Mouse (Mus musculus) hindbrain, embryonic 16.5 days (tissue): ENCODE measurements around the gene Spint5. TPM values are rescaled to one million over a fixed set of nuclear protein-coding genes. Genes with fewer than 3 reads are reported as not detected.
"Not testable (repeated sequence)": the region's sequence is repeated elsewhere in the genome, so short reads cannot be mapped to it uniquely, and the experiment has no call there.

Experiments
- ATAC-seq: fragments of 200-750 bp; cut with Nextera tagmentation; 2 replicates; pipeline ENCODE4 v1.8.0; 2017; ENCODE audit warnings: moderate TSS enrichment, moderate library complexity
- H3K27ac ChIP-seq: fragments of 300-500 bp; sonication (generic); 2 replicates; pipeline ENCODE4 v1.5.1; 2014; ENCODE audit warnings: low read depth, mild to moderate bottlenecking, control low read depth, low read length, moderate library complexity
- H3K27me3 ChIP-seq: fragments of 300-500 bp; sonication (generic); replicated peaks from 2 replicates; pipeline ENCODE4 v1.6.1; 2014; ENCODE audit warnings: low read length; ENCODE audit not compliant: control insufficient read depth, insufficient read depth
- H3K36me3 ChIP-seq: fragments of 300-500 bp; sonication (generic); 2 replicates; pipeline ENCODE4 v1.6.1; 2014; ENCODE audit warnings: mild to moderate bottlenecking, low read length, moderate library complexity, mixed read lengths; ENCODE audit not compliant: control insufficient read depth, insufficient read depth
- H3K4me1 ChIP-seq: fragments of 300-500 bp; sonication (generic); 2 replicates; pipeline ENCODE4 v1.6.1; 2014; ENCODE audit warnings: low read depth, low read length; ENCODE audit not compliant: control insufficient read depth, insufficient read depth
- H3K4me2 ChIP-seq: fragments of 300-500 bp; sonication (generic); 2 replicates; pipeline ENCODE4 v1.6.1; 2014; ENCODE audit warnings: mild to moderate bottlenecking, low read length, control low read depth, moderate library complexity
- H3K4me3 ChIP-seq: fragments of 300-500 bp; sonication (generic); 2 replicates; pipeline ENCODE4 v1.5.1; 2014; ENCODE audit warnings: mild to moderate bottlenecking, low read length, control low read depth, moderate library complexity
- H3K9ac ChIP-seq: fragments of 300-500 bp; sonication (generic); 2 replicates; pipeline ENCODE4 v1.6.1; 2014; ENCODE audit warnings: low read depth, mild to moderate bottlenecking, control low read depth, low read length, moderate library complexity
- H3K9me3 ChIP-seq: fragments of 300-500 bp; sonication (generic); 2 replicates; pipeline ENCODE4 v1.6.1; 2014; ENCODE audit warnings: mild to moderate bottlenecking, low read length, moderate library complexity; ENCODE audit not compliant: control insufficient read depth
- WGBS: fragments of 180-500 bp; shearing (Covaris S2); extraction: QIAGEN DNeasy Blood & Tissue Kit; methylation state at CpG from one replicate; pipeline ENCODE4 v1.1.7; 2014; 5-methylcytosine and 5-hydroxymethylcytosine counted together
- polyA plus RNA-seq: library from polyadenylated mRNA; unstranded; fragments of >200 nt; fragmentation: Nextera tagmentation; extraction: Ambion mirVana; gene quantifications from 2 replicates; pipeline ENCODE4 v1.2.1, GENCODE M21; 2015

Gene Spint5
- polyA plus RNA-seq, 1 experiment from 2014 or later = not detected

DNA sequence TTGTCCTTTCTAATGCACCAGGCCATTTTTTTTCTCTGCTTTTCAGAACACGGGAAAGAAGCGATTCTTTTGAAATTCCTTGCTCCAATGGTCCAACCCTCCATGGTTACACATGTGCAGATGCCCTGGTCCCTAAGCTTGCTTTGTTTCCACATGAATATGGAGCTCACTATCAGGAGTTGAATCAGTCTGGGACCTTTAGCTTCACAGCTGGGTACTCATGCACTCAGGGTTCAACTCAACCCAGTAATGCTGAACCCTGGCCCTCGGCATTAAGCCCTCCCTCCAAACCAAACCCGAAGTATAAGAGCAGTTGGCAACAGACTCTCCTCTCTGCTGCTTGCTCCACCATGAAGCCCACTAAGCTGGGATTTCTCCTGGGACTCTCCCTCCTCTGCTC, 16.9 kb upstream of the Spint5 start, which contains the start of gene Spint4:
Gene Spint4 (plus strand): TSS at position 301 of the 400 bp plus-strand sequence.
- no peak for ATAC-seq
- Histone ChIP-seq H3K9ac (no peak within 1 kb of the TSS), H3K27me3 (no peaks in the 10 kb centered on the region), H3K4me3 (no peak within 1 kb of the TSS), H3K4me1 (no peaks in the 10 kb centered on the region), H3K27ac (no peak within 1 kb of the TSS), H3K36me3 (no peaks in the 10 kb centered on the region), H3K4me2 (no peak within 1 kb of the TSS), H3K9me3 (no peaks in the 10 kb centered on the region)
- WGBS = 66% methylated on average over 4 of the region's 4 CpGs

DNA sequence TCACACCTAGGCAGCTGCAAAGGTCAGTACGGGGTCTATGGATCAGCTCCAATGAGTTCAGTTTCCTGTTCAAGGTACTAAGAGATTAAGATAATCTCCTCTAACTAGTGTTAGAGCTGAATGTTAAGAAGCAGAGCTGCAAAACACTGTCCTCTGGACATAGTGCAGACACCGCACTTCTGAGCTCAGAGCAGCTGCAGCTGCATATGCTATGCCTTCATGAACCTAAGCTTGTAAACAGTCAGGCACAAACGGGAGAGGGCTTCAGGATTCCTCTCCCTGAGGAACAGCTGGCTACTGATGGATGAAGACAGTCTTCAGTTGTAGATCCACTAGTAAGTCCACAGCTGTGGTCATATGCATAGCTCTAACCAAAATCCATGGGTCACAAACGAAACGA, 14.1 kb upstream of the Spint5 start:
- H3K9ac ChIP-seq = no peak overlapping the region
- no peaks in the 10 kb centered on the region for H3K36me3 ChIP-seq
- H3K27me3 ChIP-seq = no peaks in the 10 kb centered on the region
- no peak overlapping the region for H3K27ac ChIP-seq
- no peak overlapping the region for H3K4me3 ChIP-seq
- no peaks in the 10 kb centered on the region for H3K9me3 ChIP-seq
- no peak for ATAC-seq
- WGBS = 85% methylated on average over 5 of the region's 5 CpGs
- H3K4me1 ChIP-seq = no peaks in the 10 kb centered on the region
- no peak overlapping the region for H3K4me2 ChIP-seq

DNA sequence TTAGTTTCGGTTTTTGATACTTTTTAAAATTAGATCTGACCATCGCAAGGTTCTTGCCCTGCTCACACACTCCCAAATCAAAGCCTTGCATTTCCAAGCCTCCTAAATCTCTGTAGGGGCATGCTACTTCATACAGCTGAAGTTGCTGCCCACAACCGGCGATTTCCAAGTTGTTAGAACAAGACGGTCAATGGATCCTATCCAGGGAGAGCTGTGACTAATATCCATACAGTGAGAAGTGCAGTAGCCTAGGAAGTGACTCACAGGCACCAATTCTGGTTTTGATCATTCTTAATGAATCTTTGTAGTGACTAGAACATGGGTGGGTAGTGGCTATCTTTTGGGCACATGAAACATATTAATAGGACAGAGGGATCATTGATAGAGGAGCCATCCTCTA, 13.3 kb upstream of the Spint5 start:
- no peak overlapping the region for H3K4me3 ChIP-seq
- H3K27me3 ChIP-seq = no peaks in the 10 kb centered on the region
- no peak overlapping the region for H3K27ac ChIP-seq
- no peak overlapping the region for H3K9ac ChIP-seq
- H3K4me2 ChIP-seq = no peak overlapping the region
- ATAC-seq = no peak
- no peaks in the 10 kb centered on the region for H3K36me3 ChIP-seq
- H3K4me1 ChIP-seq = no peaks in the 10 kb centered on the region
- H3K9me3 ChIP-seq = no peaks in the 10 kb centered on the region
- WGBS = 92% methylated on average over 5 of the region's 5 CpGs

DNA sequence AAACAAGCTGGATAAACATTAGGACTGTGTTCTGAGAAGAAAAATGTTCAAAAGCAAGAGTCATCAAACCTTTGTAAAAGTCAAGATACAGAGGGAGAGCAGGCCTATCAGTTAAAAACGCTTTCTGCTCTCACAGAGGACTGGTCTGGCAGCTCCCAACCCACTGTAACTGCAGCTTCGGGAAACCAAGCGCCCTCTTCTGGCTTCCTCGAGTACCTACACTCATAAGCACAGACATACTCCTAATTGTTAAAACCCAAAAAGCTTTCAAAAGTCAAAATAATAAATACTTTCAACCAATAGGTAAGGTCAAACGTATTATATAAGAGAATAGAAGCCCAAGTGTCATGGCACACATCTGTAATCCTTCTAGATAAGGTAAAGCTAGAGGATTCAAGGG, 10.9 kb upstream of the Spint5 start:
- H3K9me3 ChIP-seq = no peaks in the 10 kb centered on the region
- ATAC-seq = no peak
- no peak overlapping the region for H3K4me3 ChIP-seq
- no peak overlapping the region for H3K9ac ChIP-seq
- 80% methylated on average over 5 of the region's 5 CpGs for WGBS
- no peaks in the 10 kb centered on the region for H3K27me3 ChIP-seq
- H3K36me3 ChIP-seq = no peaks in the 10 kb centered on the region
- H3K4me2 ChIP-seq = no peak overlapping the region
- H3K27ac ChIP-seq = no peak overlapping the region
- H3K4me1 ChIP-seq = no peaks in the 10 kb centered on the region

DNA sequence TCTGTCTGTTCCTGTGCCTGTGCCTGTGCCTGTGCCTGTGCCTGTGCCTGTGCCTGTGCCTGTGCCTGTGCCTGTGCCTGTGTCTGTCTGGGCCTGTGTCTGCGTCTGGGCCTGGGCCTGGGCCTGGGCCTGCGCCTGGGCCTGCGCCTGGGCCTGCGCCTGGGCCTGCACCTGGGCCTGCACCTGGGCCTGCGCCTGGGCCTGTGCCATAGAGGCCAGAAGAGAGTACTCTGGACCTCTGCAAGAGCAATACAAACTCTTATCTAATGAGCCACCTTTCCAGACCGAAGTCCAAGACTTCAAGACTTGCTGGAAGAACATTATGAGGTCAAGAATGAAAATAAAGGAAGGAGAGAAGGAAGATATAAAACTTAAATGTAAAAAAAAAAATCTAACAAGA, 9.8 kb upstream of the Spint5 start:
- Histone ChIP-seq H3K27me3 (no peaks in the 10 kb centered on the region), H3K9me3 (no peaks in the 10 kb centered on the region)
- WGBS = 90% methylated on average over 6 of the region's 6 CpGs

DNA sequence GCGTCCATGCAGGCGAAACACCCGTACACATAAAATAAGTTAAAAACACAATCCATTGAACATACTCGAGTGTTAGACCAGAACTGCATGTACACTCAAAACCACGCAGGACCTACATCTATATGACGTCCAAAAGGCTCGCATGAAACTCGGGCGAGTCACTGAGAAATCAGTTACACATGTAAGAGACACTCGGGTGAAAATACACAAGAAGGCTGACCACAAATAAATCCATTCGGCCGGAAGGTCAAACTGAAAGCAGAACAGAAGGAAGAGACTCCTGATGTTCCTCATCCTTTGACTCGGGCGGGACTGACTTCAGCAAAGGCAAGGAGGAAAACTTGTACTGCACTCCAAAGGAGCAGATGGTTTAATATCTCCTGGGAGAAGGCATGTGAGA, 9.1 kb upstream of the Spint5 start:
- H3K36me3 ChIP-seq = no peaks in the 10 kb centered on the region
- WGBS = 92% methylated on average over 14 of the region's 14 CpGs
- H3K9ac ChIP-seq = no peak overlapping the region
- no peaks in the 10 kb centered on the region for H3K9me3 ChIP-seq
- no peak overlapping the region for H3K27ac ChIP-seq
- H3K4me2 ChIP-seq = no peak overlapping the region
- H3K4me1 ChIP-seq = no peaks in the 10 kb centered on the region
- ATAC-seq = no peak
- no peaks in the 10 kb centered on the region for H3K27me3 ChIP-seq
- no peak overlapping the region for H3K4me3 ChIP-seq

More for the DNA sequence above, 9.8 kb upstream of the Spint5 start:
- Histone ChIP-seq H3K36me3 (no peaks in the 10 kb centered on the region), H3K4me2 (no peak overlapping the region), H3K4me1 (no peaks in the 10 kb centered on the region), H3K4me3 (no peak overlapping the region), H3K27ac (no peak overlapping the region), H3K9ac (no peak overlapping the region)
- ATAC-seq = no peak

DNA sequence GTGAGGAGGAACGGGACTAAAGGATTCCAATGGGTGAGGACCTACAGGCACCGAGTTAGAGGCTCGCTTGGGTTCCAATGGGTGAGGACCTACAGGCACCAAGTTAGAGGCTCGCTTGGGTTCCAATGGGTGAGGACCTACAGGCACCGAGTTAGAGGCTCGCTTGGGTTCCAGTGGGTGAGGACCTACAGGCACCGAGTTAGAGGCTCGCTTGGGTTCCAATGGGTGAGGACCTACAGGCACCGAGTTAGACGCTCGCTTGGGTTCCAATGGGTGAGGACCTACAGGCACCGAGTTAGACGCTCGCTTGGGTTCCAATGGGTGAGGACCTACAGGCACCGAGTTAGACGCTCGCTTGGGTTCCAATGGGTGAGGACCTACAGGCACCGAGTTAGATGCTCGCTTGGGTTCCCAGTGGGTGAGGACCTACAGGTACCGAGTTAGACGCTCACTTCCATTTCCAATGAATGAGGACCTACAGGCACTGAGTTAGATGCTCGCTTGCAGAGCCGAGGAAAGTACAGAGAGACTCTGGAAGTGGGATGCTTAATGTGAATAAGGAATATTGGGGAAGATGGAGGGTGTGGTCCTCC, 1.2 kb downstream of the Spint5 start:
- H3K4me3 ChIP-seq, H3K27ac ChIP-seq, H3K27me3 ChIP-seq, H3K9me3 ChIP-seq, H3K4me1 ChIP-seq, H3K4me2 ChIP-seq, ATAC-seq, H3K36me3 ChIP-seq, H3K9ac ChIP-seq: not testable (repeated sequence)
- WGBS = 93% methylated on average over 20 of the region's 23 CpGs

DNA sequence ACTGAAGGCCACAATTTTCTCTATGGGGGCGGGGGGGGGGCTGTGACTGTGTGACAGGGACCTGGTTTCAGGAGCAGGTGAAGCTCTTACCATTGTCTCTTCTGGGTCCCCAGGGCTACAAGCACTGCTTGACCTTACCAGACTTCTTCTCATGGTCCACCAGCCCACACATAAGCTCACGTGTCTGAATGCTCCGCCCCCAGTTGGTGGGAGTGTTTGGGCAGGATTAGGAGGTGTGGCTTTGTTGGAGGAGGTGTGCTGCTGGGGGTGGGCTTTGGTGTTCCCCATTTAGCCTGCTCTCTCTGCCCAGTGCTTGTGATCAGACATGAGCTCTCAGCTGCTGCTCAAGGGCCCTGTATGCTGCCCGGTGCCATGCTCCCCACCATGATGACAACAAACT, 8.2 kb downstream of the Spint5 start:
- Histone ChIP-seq H3K4me3 (no peak overlapping the region), H3K27ac (no peak overlapping the region), H3K27me3 (no peaks in the 10 kb centered on the region), H3K9ac (no peak overlapping the region), H3K9me3 (no peaks in the 10 kb centered on the region), H3K36me3 (no peaks in the 10 kb centered on the region), H3K4me1 (no peaks in the 10 kb centered on the region), H3K4me2 (no peak overlapping the region)
- 68% methylated on average over 4 of the region's 4 CpGs for WGBS
- no peak for ATAC-seq

DNA sequence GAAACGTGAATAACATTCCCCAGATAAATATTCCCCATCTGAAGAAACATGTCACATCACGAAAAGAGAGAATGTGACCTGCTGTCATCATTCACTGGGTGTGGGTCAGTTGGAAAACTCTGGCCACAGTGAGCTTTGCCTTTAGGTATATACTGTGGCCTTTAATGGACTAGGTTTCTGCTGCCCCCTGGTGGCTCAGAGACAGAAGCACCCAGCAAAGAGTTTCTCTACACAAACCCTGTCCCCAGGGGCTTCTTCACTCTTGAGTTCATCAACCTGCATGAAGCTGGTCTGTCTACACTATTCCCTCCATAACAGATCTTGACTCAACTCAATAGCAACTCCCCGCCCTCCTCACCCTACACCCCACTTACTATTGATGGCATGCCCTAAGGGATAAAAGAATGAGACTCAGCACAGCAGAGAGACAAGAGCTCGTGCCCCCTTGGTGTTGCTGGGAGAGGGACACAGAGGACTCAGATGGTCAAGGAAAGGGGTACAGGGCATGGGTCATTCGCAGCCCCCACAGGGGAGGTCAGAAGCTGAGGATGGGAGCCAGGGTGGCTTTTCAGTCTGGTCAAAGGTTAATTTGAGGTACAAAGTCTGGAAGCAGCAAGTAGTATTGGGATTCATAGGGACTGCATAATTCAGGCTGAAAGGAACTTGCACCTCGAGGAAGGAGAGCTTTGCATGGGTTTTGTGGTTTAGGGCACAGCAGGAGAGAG, 11.0 kb downstream of the Spint5 start:
- Histone ChIP-seq H3K27me3 (no peaks in the 10 kb centered on the region), H3K9me3 (no peaks in the 10 kb centered on the region), H3K27ac (no peak overlapping the region), H3K4me3 (no peak overlapping the region), H3K9ac (no peak overlapping the region), H3K4me2 (no peak overlapping the region), H3K4me1 (no peaks in the 10 kb centered on the region), H3K36me3 (no peaks in the 10 kb centered on the region)
- 32% methylated on average over 6 of the region's 6 CpGs for WGBS
- ATAC-seq = no peak
